Mouse (Mus musculus) embryo, embryonic 10 days (tissue): ENCODE measurements around the gene Olfr498.

Experiments used
- DNase-seq: peaks from one replicate; pipeline ENCODE4 v3.0.0-alpha.2; 2015; ENCODE audit warnings: low spot score

Olfr498 gene

GRCm38 (mm10) chr7:108465026-108465425 lies at the start of gene Olfr498:
Gene Olfr498 (plus strand): TSS chr7:108465326.
- no peak for DNase-seq

- DNase-seq: no peak
Measured at GRCm38 (mm10) chr7:108420121-108420520, 45.0 kb upstream of the Olfr498 start, which contains the start of gene Olfr497. Gene Olfr497 (plus strand): TSS chr7:108420421.
